Mouse (Mus musculus) liver, embryonic 15.5 days (tissue): Measurements from ENCODE around the gene Schip1. TPM values are rescaled to one million over a fixed set of nuclear protein-coding genes. Genes with fewer than 3 reads are reported as not detected.

Experiments
- ATAC-seq: fragments of 200-750 bp; cut with Nextera tagmentation; 2 replicates; pipeline ENCODE4 v1.8.0; 2017; ENCODE audit warnings: moderate number of reproducible peaks, mild to moderate bottlenecking, moderate library complexity; ENCODE audit not compliant: insufficient read depth
- H3K27ac ChIP-seq: fragments of 300-500 bp; sonication (generic); replicated peaks from 2 replicates; pipeline ENCODE4 v1.5.1; 2015; ENCODE audit warnings: mild to moderate bottlenecking, inconsistent platforms
- H3K27me3 ChIP-seq: fragments of 300-500 bp; sonication (generic); 2 replicates; pipeline ENCODE4 v1.6.1; 2015; ENCODE audit warnings: mild to moderate bottlenecking, inconsistent platforms
- H3K36me3 ChIP-seq: fragments of 300-500 bp; sonication (generic); replicated peaks from 2 replicates; pipeline ENCODE4 v1.6.1; 2015; ENCODE audit warnings: moderate library complexity, mild to moderate bottlenecking, inconsistent platforms
- H3K4me1 ChIP-seq: fragments of 300-500 bp; sonication (generic); replicated peaks from 2 replicates; pipeline ENCODE4 v1.6.1; 2015; ENCODE audit warnings: inconsistent platforms
- H3K4me2 ChIP-seq: fragments of 300-500 bp; sonication (generic); 2 replicates; pipeline ENCODE4 v1.6.1; 2015; ENCODE audit warnings: moderate library complexity, mild to moderate bottlenecking, inconsistent platforms
- H3K4me3 ChIP-seq: fragments of 300-500 bp; sonication (generic); replicated peaks from 2 replicates; pipeline ENCODE4 v1.5.1; 2015; ENCODE audit warnings: mild to moderate bottlenecking, inconsistent platforms
- H3K9ac ChIP-seq: fragments of 300-500 bp; sonication (generic); 2 replicates; pipeline ENCODE4 v1.6.1; 2015; ENCODE audit warnings: moderate library complexity, mild to moderate bottlenecking, inconsistent platforms
- H3K9me3 ChIP-seq: fragments of 300-500 bp; sonication (generic); replicated peaks from 2 replicates; pipeline ENCODE4 v1.6.1; 2016; ENCODE audit warnings: inconsistent platforms
- WGBS: fragments of 180-500 bp; shearing (Covaris S2); methylation state at CpG from one replicate; pipeline ENCODE4 v1.1.7; 2015; ENCODE audit warnings: mixed read lengths; ENCODE audit not compliant: insufficient replicate concordance; 5-methylcytosine and 5-hydroxymethylcytosine counted together
- polyA plus RNA-seq: library from polyadenylated mRNA; unstranded; fragments of >200 nt; fragmentation: Nextera tagmentation; extraction: Ambion mirVana; gene quantifications from 2 replicates; pipeline ENCODE4 v1.2.1, GENCODE M21; 2015

Schip1 gene
- polyA plus RNA-seq, 1 experiment from 2014 or later: 2.4 TPM

DNA sequence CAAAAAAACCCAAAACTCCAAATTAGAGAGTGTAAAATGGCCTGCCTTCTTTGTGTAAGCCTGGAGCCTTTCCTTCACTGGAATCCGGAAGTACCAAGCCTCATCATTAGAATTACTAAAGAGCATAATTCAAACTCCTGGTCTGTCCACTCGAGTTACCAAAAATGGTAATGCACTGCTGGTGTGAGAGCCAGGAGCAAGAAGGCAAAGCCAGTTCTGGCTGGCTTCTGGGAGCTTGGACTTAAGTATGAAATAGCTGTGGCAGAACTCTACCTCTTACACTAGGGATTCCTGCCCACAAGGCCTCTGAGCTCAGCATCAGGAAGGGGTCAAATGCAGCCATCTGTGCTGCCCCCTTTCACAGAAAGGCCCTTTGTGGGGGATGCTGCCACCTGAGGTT is 412.9 kb downstream of the Schip1 start:
- ATAC-seq: no peak
- H3K27me3 ChIP-seq: no peaks in the 10 kb centered on the region
- H3K4me3 ChIP-seq: no peak overlapping the region
- no peaks in the 10 kb centered on the region for H3K36me3 ChIP-seq
- H3K9ac ChIP-seq: no peak overlapping the region
- no peak overlapping the region for H3K27ac ChIP-seq
- H3K4me2 ChIP-seq: no peak overlapping the region
- WGBS: 38% methylated on average over 2 of the region's 2 CpGs
- no peaks in the 10 kb centered on the region for H3K4me1 ChIP-seq
- H3K9me3 ChIP-seq: no peaks in the 10 kb centered on the region

DNA sequence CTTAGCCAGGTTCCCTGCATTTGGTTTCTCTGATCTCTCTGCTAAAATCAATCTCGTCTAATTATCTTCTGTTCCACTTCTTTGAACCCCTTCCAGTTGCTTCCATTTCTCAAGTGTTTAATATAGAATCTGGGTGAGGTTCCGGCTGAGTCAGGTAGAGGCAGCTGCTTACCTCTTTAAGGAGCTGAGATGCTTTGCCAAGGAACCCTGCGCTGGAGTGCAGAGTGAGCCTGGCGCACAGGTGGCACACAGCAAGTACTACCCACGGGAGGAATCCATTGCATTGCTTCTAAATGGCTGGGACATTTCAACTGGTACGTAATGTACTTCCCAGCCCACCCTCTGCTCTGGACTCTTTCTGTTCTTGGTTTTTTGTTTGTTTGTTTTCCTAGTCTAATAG is 414.7 kb downstream of the Schip1 start:
- Histone ChIP-seq H3K36me3 (no peaks in the 10 kb centered on the region), H3K4me2 (no peak overlapping the region), H3K27ac (no peak overlapping the region), H3K9ac (no peak overlapping the region), H3K4me1 (no peaks in the 10 kb centered on the region), H3K9me3 (no peaks in the 10 kb centered on the region), H3K27me3 (no peaks in the 10 kb centered on the region), H3K4me3 (no peak overlapping the region)
- ATAC-seq: no peak
- WGBS: 72% methylated on average over 6 of the region's 6 CpGs

DNA sequence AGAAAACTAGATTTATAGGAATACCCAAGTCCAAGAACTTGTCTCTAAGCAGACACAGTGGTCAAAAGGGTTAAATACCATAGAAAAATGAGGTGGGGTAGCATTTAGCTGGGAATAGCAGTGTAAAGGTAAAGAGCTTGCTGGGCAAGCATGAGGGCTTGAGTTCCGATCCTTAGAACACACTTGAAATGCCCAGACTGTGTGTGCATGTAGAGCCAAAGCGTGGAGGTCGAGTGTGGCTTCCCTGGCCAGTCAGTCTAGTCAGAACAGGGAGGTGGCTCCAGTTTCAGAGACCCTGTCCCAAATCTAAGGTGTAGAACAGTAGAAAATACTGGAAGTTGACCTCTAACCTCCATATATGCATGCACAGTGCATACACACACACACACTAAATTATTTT is 418.9 kb downstream of the Schip1 start:
- 69% methylated on average over 3 of the region's 3 CpGs for WGBS
- H3K36me3 ChIP-seq: no peaks in the 10 kb centered on the region
- H3K4me1 ChIP-seq: no peaks in the 10 kb centered on the region
- H3K4me3 ChIP-seq: no peak overlapping the region
- no peak overlapping the region for H3K27ac ChIP-seq
- no peaks in the 10 kb centered on the region for H3K27me3 ChIP-seq
- no peak for ATAC-seq
- no peak overlapping the region for H3K4me2 ChIP-seq
- H3K9me3 ChIP-seq: no peaks in the 10 kb centered on the region
- no peak overlapping the region for H3K9ac ChIP-seq

DNA sequence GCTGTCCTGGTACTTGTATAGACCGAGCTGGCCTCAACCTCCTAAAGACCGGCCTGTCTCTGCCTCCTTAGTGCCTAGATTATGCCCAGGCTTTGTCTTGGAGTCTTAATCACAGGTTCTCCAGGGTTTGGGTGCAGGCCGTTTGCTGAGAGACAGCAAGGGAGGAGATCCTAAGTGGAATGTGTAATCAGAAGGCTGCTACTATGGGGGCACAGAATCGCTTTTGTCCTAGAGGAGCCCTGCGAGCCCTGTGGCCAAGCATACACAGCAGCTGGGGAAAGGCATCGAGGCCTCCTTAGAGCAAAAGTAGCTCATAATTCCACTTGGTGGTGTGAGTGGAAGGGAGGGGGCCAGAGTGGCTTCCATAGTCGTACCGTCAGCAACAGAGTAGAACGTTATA is 419.4 kb downstream of the Schip1 start:
- Histone ChIP-seq H3K4me2 (no peak overlapping the region), H3K9me3 (no peaks in the 10 kb centered on the region), H3K27ac (no peak overlapping the region), H3K36me3 (no peaks in the 10 kb centered on the region), H3K9ac (no peak overlapping the region), H3K4me3 (no peak overlapping the region), H3K27me3 (no peaks in the 10 kb centered on the region), H3K4me1 (no peaks in the 10 kb centered on the region)
- WGBS: 75% methylated on average over 9 of the region's 9 CpGs
- no peak for ATAC-seq

DNA sequence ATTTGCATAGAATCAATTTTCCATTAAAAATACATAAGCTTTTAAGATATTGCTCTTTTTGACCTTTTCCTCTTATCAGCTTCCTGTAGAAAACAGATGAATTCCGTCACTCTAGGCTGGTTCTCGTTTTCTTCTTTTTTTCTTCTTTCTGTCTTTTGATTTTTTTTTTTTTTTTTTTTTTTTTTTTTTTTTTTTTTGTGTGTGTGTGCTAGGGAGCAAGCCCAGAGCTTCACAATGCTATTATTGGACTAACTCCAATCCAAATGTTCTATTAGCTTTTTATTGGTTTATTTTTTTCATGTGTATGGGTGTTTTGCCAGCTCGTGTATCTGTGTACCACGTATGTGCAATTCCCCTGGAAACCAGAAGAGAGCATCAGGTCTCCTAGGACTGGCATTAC is 420.0 kb downstream of the Schip1 start:
- 60% methylated on average over 4 of the region's 4 CpGs for WGBS

DNA sequence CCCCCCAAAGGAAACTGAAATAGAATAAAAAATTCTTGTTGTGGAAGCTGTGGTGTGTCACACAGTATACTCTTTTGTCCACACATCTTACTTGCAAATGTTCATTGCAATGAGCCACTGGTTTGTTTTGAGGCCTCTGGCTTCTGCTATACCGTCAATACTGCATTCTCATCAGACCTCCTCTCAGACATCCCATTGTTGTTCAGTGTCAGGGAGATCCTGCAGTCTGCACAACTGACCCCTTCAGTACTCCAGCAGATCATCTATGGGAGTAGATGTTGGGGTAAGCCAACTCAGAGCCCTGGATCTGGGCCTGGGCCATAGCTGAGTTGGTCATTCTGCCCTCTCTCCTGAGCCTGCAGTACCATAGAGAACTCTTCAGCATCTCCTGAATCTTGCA is 423.0 kb downstream of the Schip1 start:
- Histone ChIP-seq H3K9me3 (no peaks in the 10 kb centered on the region), H3K4me2 (no peak overlapping the region), H3K36me3 (no peaks in the 10 kb centered on the region), H3K4me1 (no peaks in the 10 kb centered on the region), H3K27me3 (peaks cover 11% of the 10 kb centered on the region), H3K9ac (no peak overlapping the region), H3K4me3 (no peak overlapping the region), H3K27ac (no peak overlapping the region)
- 74% methylated on average over 1 of the region's 1 CpGs for WGBS
- ATAC-seq: no peak

More for the DNA sequence above, 420.0 kb downstream of the Schip1 start:
- no peak overlapping the region for H3K4me2 ChIP-seq
- no peak overlapping the region for H3K27ac ChIP-seq
- no peaks in the 10 kb centered on the region for H3K4me1 ChIP-seq
- H3K36me3 ChIP-seq: no peaks in the 10 kb centered on the region
- ATAC-seq: no peak
- no peak overlapping the region for H3K4me3 ChIP-seq
- no peaks in the 10 kb centered on the region for H3K9me3 ChIP-seq
- no peaks in the 10 kb centered on the region for H3K27me3 ChIP-seq
- H3K9ac ChIP-seq: no peak overlapping the region

DNA sequence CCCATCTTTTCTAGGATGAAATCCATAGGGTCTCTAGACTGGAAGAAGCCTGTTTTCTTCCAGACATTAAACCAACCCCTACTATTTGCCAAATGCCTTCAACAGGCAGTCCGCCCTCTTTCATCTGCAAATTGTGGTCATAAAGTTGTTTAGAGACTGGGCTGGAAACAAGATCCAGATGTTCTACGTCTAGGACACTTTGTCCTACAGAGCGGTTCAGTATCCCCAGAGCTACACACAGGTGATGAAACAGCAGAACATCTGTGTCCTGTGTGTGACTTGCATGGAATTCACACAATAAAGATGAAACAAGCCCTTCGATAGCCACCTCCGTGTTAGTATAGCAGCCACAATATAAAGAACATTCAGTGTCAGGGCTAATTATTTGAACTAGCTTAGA is 423.7 kb downstream of the Schip1 start:
- H3K4me2 ChIP-seq: no peak overlapping the region
- no peak overlapping the region for H3K9ac ChIP-seq
- ATAC-seq: no peak
- no peak overlapping the region for H3K4me3 ChIP-seq
- H3K27ac ChIP-seq: no peak overlapping the region
- no peaks in the 10 kb centered on the region for H3K36me3 ChIP-seq
- H3K27me3 ChIP-seq: peaks cover 18% of the 10 kb centered on the region
- WGBS: 62% methylated on average over 5 of the region's 5 CpGs
- peaks cover 4% of the 10 kb centered on the region for H3K4me1 ChIP-seq
- H3K9me3 ChIP-seq: no peaks in the 10 kb centered on the region

DNA sequence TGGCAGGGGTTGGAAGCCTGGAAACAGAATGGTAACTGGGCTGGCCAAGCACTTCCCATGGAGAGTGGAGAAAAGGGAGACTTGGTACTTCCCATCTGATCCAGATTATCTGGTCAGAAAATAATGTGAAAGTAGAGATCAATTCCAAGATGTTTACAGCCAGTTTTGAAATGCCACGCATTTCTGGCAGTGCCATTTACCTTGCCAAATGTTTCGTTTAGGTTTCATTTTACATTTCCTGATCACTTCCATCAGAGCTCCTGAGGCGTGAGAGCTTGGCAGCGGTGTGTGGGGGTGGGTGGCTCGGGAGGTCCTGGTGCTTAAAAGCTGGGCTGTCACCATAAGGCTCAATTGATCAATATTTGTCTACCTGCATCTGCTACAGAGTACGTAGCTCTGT is 426.9 kb downstream of the Schip1 start:
- H3K4me3 ChIP-seq: no peak overlapping the region
- no peak overlapping the region for H3K4me2 ChIP-seq
- no peak overlapping the region for H3K9ac ChIP-seq
- no peak for ATAC-seq
- H3K27ac ChIP-seq: no peak overlapping the region
- H3K4me1 ChIP-seq: peaks cover 34% of the 10 kb centered on the region
- no peaks in the 10 kb centered on the region for H3K9me3 ChIP-seq
- H3K36me3 ChIP-seq: no peaks in the 10 kb centered on the region
- peaks cover 50% of the 10 kb centered on the region for H3K27me3 ChIP-seq
- WGBS: 64% methylated on average over 6 of the region's 6 CpGs

DNA sequence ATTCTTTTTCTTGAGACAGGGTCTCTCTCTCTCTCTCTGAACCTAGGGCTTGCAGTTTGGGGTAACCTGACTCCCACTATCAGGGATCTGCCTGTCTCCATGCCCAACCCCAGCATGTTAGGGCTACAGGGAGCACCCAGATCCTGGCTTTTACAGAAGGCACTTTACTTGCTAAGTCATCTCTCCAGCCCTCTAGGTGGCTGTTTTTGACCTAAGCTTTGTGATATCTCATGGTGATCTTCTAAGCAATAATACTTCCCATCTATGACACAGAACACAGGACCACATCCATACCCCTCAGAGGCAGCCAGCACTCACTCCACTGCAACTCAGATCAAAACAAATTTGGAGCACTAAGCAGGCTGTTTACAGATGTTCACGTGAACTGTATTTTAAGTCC is 427.5 kb downstream of the Schip1 start:
- Histone ChIP-seq H3K9me3 (no peaks in the 10 kb centered on the region), H3K4me1 (peaks cover 34% of the 10 kb centered on the region), H3K27me3 (peaks cover 54% of the 10 kb centered on the region), H3K27ac (no peak overlapping the region), H3K4me3 (no peak overlapping the region), H3K36me3 (no peaks in the 10 kb centered on the region), H3K4me2 (no peak overlapping the region), H3K9ac (no peak overlapping the region)
- no peak for ATAC-seq
- 78% methylated on average over 1 of the region's 1 CpGs for WGBS

DNA sequence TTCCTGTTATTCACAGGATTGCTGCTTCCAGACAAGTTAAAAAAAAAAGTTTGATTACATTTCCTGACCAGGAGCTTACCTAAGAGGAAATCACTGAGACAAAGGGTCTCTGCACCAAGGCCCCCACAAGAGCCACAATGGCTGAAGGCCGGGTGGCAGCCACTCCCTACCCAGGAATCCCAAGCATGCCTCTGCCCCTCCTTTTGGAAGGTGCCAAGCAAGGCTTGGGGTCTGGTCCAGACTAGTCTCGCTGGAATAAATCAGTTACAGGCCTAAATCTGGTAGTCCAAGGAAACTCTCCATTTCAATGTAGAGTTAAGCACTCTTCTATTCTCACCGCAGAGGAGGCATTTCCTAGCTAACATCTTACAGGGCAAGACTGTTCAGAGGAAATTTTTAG is 427.9 kb downstream of the Schip1 start:
- Histone ChIP-seq H3K27ac (no peak overlapping the region), H3K4me3 (no peak overlapping the region), H3K9me3 (no peaks in the 10 kb centered on the region), H3K36me3 (no peaks in the 10 kb centered on the region), H3K4me2 (no peak overlapping the region), H3K9ac (no peak overlapping the region), H3K4me1 (peaks cover 34% of the 10 kb centered on the region), H3K27me3 (peaks cover 59% of the 10 kb centered on the region)
- WGBS: 41% methylated on average over 3 of the region's 3 CpGs
- no peak for ATAC-seq

DNA sequence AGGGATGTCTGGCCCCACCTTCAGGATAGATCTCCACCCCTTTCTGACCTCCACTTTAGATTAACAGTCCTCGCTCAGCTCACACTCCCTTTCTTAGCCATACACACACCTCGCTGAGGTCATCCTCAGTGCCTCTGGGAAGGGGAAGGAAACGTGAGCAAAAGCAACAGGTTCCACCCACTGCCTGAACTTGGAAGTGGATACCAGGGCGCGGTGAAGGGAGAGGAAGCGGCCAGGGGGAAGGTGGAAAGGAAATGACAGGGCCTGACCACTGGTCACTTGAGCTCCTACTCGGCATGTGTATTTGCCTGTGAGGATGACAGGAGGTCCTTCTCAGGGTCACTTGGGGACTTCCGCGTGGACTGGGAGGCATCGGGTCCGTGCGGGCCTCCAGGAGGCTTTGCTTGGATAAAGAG is 428.6 kb downstream of the Schip1 start:
- peaks cover 62% of the 10 kb centered on the region for H3K27me3 ChIP-seq
- H3K4me1 ChIP-seq: peaks cover 34% of the 10 kb centered on the region
- peak overlapping the region; percentile 91 for H3K4me2 ChIP-seq
- peak; percentile 40 for ATAC-seq
- no peaks in the 10 kb centered on the region for H3K36me3 ChIP-seq
- H3K27ac ChIP-seq: 0 out of 2 replicates have a peak overlapping the region, but pooled peaks have one; percentile 33
- H3K4me3 ChIP-seq: peak overlapping the region; percentile 65
- H3K9me3 ChIP-seq: no peaks in the 10 kb centered on the region
- 3% methylated on average over 12 of the region's 12 CpGs for WGBS
- peak overlapping the region; percentile 40 for H3K9ac ChIP-seq

DNA sequence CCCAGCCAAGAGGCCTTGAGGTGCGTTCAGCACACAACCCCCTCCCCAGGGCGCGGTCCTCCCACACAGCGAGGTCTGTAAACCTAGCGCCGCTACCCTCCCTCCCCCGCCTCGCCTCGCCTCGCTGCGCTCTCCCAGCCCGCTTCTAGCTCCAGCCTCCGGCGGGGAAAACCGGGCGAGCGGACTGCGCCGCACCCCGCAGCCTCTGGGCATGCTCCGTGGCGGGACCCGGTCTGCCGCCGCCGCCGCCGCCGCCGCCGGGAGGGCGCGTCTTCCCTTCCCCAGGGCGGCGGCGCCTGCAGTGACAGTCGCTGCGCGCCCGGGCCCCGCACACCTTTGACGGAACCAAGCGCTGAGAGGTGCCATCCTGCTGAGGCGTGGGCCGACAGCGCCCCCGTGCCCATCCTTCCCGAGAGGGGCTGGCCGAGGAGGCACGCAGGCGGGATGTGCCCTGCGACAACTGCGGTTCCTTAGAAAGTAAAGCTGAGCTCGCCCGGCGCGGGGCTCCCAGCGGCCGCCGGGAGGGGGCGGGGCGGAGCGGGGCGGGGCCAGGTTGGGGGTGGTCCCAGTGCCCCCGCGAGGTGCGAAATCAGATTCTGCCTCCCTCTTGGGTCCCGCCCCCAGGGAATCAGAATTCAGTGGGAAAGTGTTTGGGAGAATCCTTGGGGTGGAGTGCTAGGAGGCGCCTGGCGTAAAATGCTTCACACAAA is 429.1 kb downstream of the Schip1 start:
- WGBS: under 1% methylated on average over 69 of the region's 70 CpGs
- Histone ChIP-seq H3K27ac (0 out of 2 replicates have a peak overlapping the region, but pooled peaks have one; percentile 33), H3K4me2 (peak overlapping the region; percentile 91), H3K9ac (peak overlapping the region; percentile 40), H3K9me3 (no peaks in the 10 kb centered on the region), H3K36me3 (no peaks in the 10 kb centered on the region), H3K27me3 (peaks cover 65% of the 10 kb centered on the region), H3K4me1 (peaks cover 34% of the 10 kb centered on the region), H3K4me3 (peak overlapping the region; percentile 65)
- peak; percentile 65 for ATAC-seq
